Mouse (Mus musculus): ENCODE data around the gene Gm10837.

DNA sequence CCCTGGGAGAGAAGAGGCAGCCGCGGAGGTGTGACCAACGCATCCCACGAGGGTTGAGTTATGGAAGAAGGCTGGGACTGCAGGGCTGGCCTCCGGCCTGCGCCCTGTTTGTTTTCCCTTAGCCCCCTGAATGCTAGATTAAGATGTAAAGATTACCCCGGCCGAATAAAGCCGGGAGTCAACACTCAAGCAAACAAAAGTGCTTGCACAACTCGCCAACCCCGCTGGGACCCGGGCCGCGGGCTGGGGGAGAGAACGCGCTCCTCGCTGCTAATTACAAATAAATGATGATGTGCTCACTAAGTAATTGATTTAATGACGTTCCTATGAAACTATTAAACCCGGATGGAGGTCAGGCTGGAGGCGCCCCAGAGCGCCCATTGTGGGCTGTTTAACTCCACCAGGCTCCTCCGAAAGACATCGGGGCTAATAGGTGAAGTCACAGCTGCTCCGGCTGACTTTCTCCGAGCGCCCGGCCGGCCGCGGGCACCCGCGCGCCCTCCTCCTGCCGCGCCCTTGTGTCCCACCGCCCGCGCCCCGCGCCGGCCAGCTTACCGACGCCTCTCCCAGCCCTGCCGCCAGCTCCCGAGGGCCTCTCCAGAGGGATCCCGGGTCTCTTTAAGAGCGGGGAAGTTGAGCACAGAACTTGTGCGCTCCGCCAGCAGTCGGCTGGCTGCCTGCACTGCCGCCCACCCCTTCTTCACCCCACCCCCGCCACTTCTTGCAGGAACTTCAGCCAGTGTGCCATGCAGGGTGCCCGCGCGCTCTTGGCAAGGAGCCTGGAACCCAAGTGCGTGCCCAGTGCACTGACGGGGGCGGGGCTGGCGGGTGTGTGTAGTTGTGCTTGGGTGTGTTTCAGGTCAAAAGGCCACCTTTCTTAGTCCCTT is 39.6 kb upstream of the Gm10837 start, which contains the start of gene Gm5089:
- no peak for TF ChIP-seq CTCF (IDR thresholded peaks at IDR 0.05; ENCODE audit: extremely low read depth, insufficient read depth, insufficient read length, insufficient replicate concordance)
- TF ChIP-seq POLR2A (IDR thresholded peaks at IDR 0.05; ENCODE audit: low read depth, low read length), result no peak
